In genomic region chr10:99467319-99467842, GRCm38 (mm10) we compare ENCODE assay signal across 9 mouse cellular contexts.
DNase-seq lines count a peak whose midpoint lies in the region; ATAC-seq lines count a peak whose summit lies in the region.
"Had no signal": no experiment of that assay in that cellular context is flagged by ENCODE, and none has a peak within 500 bp of the region (broad histone marks: within the 10 kb centered on the region; RNA-seq: fewer than 3 reads in every experiment).

No protein-coding gene starts in this region.

- no peak for DNase-seq in frontal cortex, postnatal 10 days (ENCODE audit: low spot score in 2 of 2)
- peak; percentile 59 to 70 for DNase-seq in heart, adult 9 months (ENCODE audit: low spot score in 2 of 2)
- DNase-seq in kidney, postnatal 14 days, result peak; percentile 40
- no peak for DNase-seq in right cerebral cortex, postnatal 10 days (ENCODE audit: low spot score in 2 of 2)
- DNase-seq in spleen, postnatal 14 days (ENCODE audit: low spot score in 2 of 2), result no peak
- no peak for DNase-seq in right cerebral cortex, postnatal 14 days
- DNase-seq: right cerebral cortex, postnatal 25 days had no signal

- peak; percentile 72 for ATAC-seq in frontal cortex, adult (ENCODE audit: low TSS enrichment)
- peak; percentile 41; the same call in 1 of the 2 replicates for ATAC-seq in megakaryocyte-erythroid progenitor cell, adult 5-6 weeks (replicated peaks; ENCODE audit: low FRiP score, low TSS enrichment, poor library complexity, severe bottlenecking)

Comparison
In these comparisons a context has a peak if more than half of its experiments do, and no peak if none do; other contexts are left out.
1. DNase-seq: peak in heart, adult 9 months (2 of 2) and kidney, postnatal 14 days (single experiment); none in frontal cortex, postnatal 10 days (0 of 2), right cerebral cortex, postnatal 10 days (0 of 2), spleen, postnatal 14 days (0 of 2) and right cerebral cortex, postnatal 14 days (single experiment).